Mouse (Mus musculus): Measurements from ENCODE around the gene Pter. TPM values are rescaled to one million over a fixed set of nuclear protein-coding genes. Genes with fewer than 3 reads are reported as not detected.

Pter gene
- total RNA-seq, 2 experiments from 2014 or later, result 5.7 to 7.2 TPM

GRCm38 (mm10) chr2:12984901-12985732, 61.3 kb downstream of the Pter start:
- intact Hi-C loops (cut with DNase I; ENCODE audit: low total_unique reads), result no loop called here
- DNase-seq, result no peak

GRCm38 (mm10) chr2:13000026-13000425, 76.2 kb downstream of the Pter start:
- DNase-seq, result no peak
- intact Hi-C loops (cut with DNase I; ENCODE audit: low total_unique reads), result no loop called here

GRCm38 (mm10) chr2:13008433-13008832, 84.6 kb downstream of the Pter start:
- intact Hi-C loops (cut with DNase I; ENCODE audit: low total_unique reads), result no loop called here

GRCm38 (mm10) chr2:13009261-13009972, 85.6 kb downstream of the Pter start:
- DNase-seq, result no peak
- intact Hi-C loops (cut with DNase I; ENCODE audit: low total_unique reads), result no loop called here

More at GRCm38 (mm10) chr2:13008433-13008832, 84.6 kb downstream of the Pter start:
- DNase-seq, result no peak

- DNase-seq, result peak; percentile 5
- intact Hi-C loops (cut with DNase I; ENCODE audit: low total_unique reads), result no loop called here
Measured at GRCm38 (mm10) chr2:13010030-13010459, 86.2 kb downstream of the Pter start.

- DNase-seq, result peak; percentile 53
- intact Hi-C loops (cut with DNase I; ENCODE audit: low total_unique reads), result no loop called here
Measured at GRCm38 (mm10) chr2:13010460-13011341, 86.9 kb downstream of the Pter start.

- peak; percentile 8 for DNase-seq
- intact Hi-C loops (cut with DNase I; ENCODE audit: low total_unique reads), result no loop called here
Measured at GRCm38 (mm10) chr2:13011472-13011871, 87.6 kb downstream of the Pter start, which contains the start of gene C1ql3. Gene C1ql3, minus strand, starts transcription at chr2:13011806.

- DNase-seq, result no peak
- intact Hi-C loops (cut with DNase I; ENCODE audit: low total_unique reads), result no loop called here
Measured at GRCm38 (mm10) chr2:13011973-13012372, 88.1 kb downstream of the Pter start.

- no peak for DNase-seq
- intact Hi-C loops (cut with DNase I; ENCODE audit: low total_unique reads), result no loop called here
Measured at GRCm38 (mm10) chr2:13018382-13018781, 94.5 kb downstream of the Pter start.

GRCm38 (mm10) chr2:13018861-13019260, 95.0 kb downstream of the Pter start:
- DNase-seq, result no peak
- intact Hi-C loops (cut with DNase I; ENCODE audit: low total_unique reads), result no loop called here

GRCm38 (mm10) chr2:13038772-13039171, 114.9 kb downstream of the Pter start:
- no peak for DNase-seq
- intact Hi-C loops (cut with DNase I; ENCODE audit: low total_unique reads), result no loop called here

- DNase-seq, result no peak
- intact Hi-C loops (cut with DNase I; ENCODE audit: low total_unique reads), result no loop called here
Measured at GRCm38 (mm10) chr2:13039785-13040184, 115.9 kb downstream of the Pter start.

GRCm38 (mm10) chr2:13044555-13044954, 120.7 kb downstream of the Pter start:
- no peak for DNase-seq
- intact Hi-C loops (cut with DNase I; ENCODE audit: low total_unique reads), result no loop called here

- intact Hi-C loops (cut with DNase I; ENCODE audit: low total_unique reads), result no loop called here
Measured at GRCm38 (mm10) chr2:13048649-13049048, 124.8 kb downstream of the Pter start.

More at GRCm38 (mm10) chr2:13048649-13049048, 124.8 kb downstream of the Pter start:
- no peak for DNase-seq

Other genes with a start within 250 kb of the Pter start
- gene C1ql3, start 87.8 kb downstream of the Pter start, total RNA-seq (2021), result 1 to 10 TPM in 1 of 2 experiments, under 1 TPM in 1; 1.00 to 1.5 TPM